ENCODE assay signal across 8 mouse cellular contexts in genomic region chr7:19520032-19520431, GRCm38 (mm10). TPM values are rescaled to one million over a fixed set of nuclear protein-coding genes. Genes with fewer than 3 reads are reported as not detected.
DNase-seq lines count a peak whose midpoint lies in the region; ATAC-seq and TF ChIP-seq lines count a peak whose summit lies in the region.

No protein-coding gene starts in this region.

- H3K4me1 ChIP-seq in heart, embryonic 10.5 days, result peaks cover 43% of the 10 kb centered on the region
- peaks cover 0 to 10% of the 10 kb centered on the region in 2 experiments; a peak in 1 of 4 replicates for H3K4me1 ChIP-seq in ES-E14 (ENCODE audit: control insufficient read depth in 2 of 2, insufficient read depth in 2 of 2, low read length in 2 of 2, poor library complexity in 1 of 2)
- H3K4me1 ChIP-seq in hindbrain, embryonic 15.5 days (replicated peaks), result peaks cover 37% of the 10 kb centered on the region
- H3K4me1 ChIP-seq in midbrain, embryonic 11.5 days (ENCODE audit: control insufficient read depth, insufficient read depth, low read length), result peaks cover 24% of the 10 kb centered on the region

- H3K9ac ChIP-seq in ES-E14 (ENCODE audit: insufficient read depth, low read depth, low read length, poor library complexity, severe bottlenecking), result peak overlapping the region; percentile 18; the same call in 1 of the 2 replicates
- H3K9ac ChIP-seq in hindbrain, embryonic 15.5 days, result 0 out of 2 replicates have a peak overlapping the region, but pooled peaks have one; percentile 23
- H3K9ac ChIP-seq in midbrain, embryonic 11.5 days (ENCODE audit: low read length), result peak overlapping the region; percentile 56

- in situ Hi-C loops in ES-E14 (cut with MboI; ENCODE audit: low sequenced_read_pairs in 2 of 2, unreplicated experiment in 2 of 2), result no loop called here

- under 1% methylated on average over 23 of the region's 23 CpGs for WGBS in heart, embryonic 10.5 days
- WGBS in hindbrain, embryonic 15.5 days, result 7% methylated on average over 22 of the region's 23 CpGs
- 5% methylated on average over 23 of the region's 23 CpGs for WGBS in midbrain, embryonic 11.5 days

- peak overlapping the region; percentile 50 for H3K4me2 ChIP-seq in hindbrain, embryonic 15.5 days
- peak overlapping the region; percentile 57 for H3K4me2 ChIP-seq in midbrain, embryonic 11.5 days

- H3K9me3 ChIP-seq in heart, embryonic 10.5 days, result no peaks in the 10 kb centered on the region; the same call in 1 of the 2 replicates
- H3K9me3 ChIP-seq in ES-E14 (ENCODE audit: control insufficient read depth, insufficient read depth, low read depth, low read length), result no peaks in the 10 kb centered on the region
- no peaks in the 10 kb centered on the region for H3K9me3 ChIP-seq in hindbrain, embryonic 15.5 days
- no peaks in the 10 kb centered on the region for H3K9me3 ChIP-seq in midbrain, embryonic 11.5 days (ENCODE audit: control insufficient read depth, low read length)

- no peaks in the 10 kb centered on the region for H3K36me3 ChIP-seq in heart, embryonic 10.5 days
- no peaks in the 10 kb centered on the region for H3K36me3 ChIP-seq in ES-E14 (ENCODE audit: control insufficient read depth, insufficient read depth, low read length, poor library complexity, severe bottlenecking)
- no peaks in the 10 kb centered on the region for H3K36me3 ChIP-seq in hindbrain, embryonic 15.5 days
- no peaks in the 10 kb centered on the region for H3K36me3 ChIP-seq in midbrain, embryonic 11.5 days (ENCODE audit: control insufficient read depth, insufficient read depth, low read length)

- H3K27ac ChIP-seq in heart, embryonic 10.5 days, result peak overlapping the region; percentile 71; the same call in 1 of the 2 replicates
- no peak overlapping the region for H3K27ac ChIP-seq in ES-E14 (ENCODE audit: insufficient read depth, low read depth, low read length, poor library complexity, severe bottlenecking)
- H3K27ac ChIP-seq in hindbrain, embryonic 15.5 days (replicated peaks), result no peak overlapping the region
- no peak overlapping the region for H3K27ac ChIP-seq in midbrain, embryonic 11.5 days (ENCODE audit: low read depth, low read length)

- DNase-seq in heart, embryonic 10.5 days (ENCODE audit: low spot score), result no peak
- no peak for DNase-seq in heart, postnatal 14 days
- no peak for DNase-seq in ES-E14 (ENCODE audit: low read depth, low spot score)
- DNase-seq in midbrain, embryonic 11.5 days (ENCODE audit: low spot score, missing footprints), result no peak
- no peak for DNase-seq in right cerebral cortex, postnatal 4 days

- ATAC-seq in hindbrain, embryonic 15.5 days (ENCODE audit: low FRiP score, low read depth), result no peak
- no peak for ATAC-seq in midbrain, embryonic 11.5 days (ENCODE audit: low FRiP score)
- ATAC-seq in erythroblast, adult 5-6 weeks (replicated peaks; ENCODE audit: low FRiP score, poor library complexity, severe bottlenecking), result no peak
- ATAC-seq in inflammation-experienced regulatory T-cells, adult 6 months, result no peak

- H3K4me3 ChIP-seq in heart, embryonic 10.5 days, result peak overlapping the region; percentile 58
- H3K4me3 ChIP-seq in ES-E14 (ENCODE audit: insufficient read depth in 1 of 2, low read depth in 1 of 2, low read length in 2 of 2, poor library complexity in 1 of 2, severe bottlenecking in 1 of 2), result peak overlapping the region; percentile 48 to 55; a peak in 3 of 4 replicates
- H3K4me3 ChIP-seq in hindbrain, embryonic 15.5 days, result peak overlapping the region; percentile 25
- H3K4me3 ChIP-seq in midbrain, embryonic 11.5 days (ENCODE audit: low read depth, low read length), result peak overlapping the region; percentile 17; the same call in 1 of the 2 replicates

- intact Hi-C loops in heart, postnatal 14 days (cut with DNase I), result no loop called here

- H3K27me3 ChIP-seq in heart, embryonic 10.5 days (ENCODE audit: insufficient read depth, poor library complexity, severe bottlenecking), result peaks cover 96% of the 10 kb centered on the region
- H3K27me3 ChIP-seq in hindbrain, embryonic 15.5 days, result peaks cover 71% of the 10 kb centered on the region
- H3K27me3 ChIP-seq in midbrain, embryonic 11.5 days (ENCODE audit: control insufficient read depth, insufficient read depth, low read length), result peaks cover 69% of the 10 kb centered on the region

TF ChIP-seq in ES-E14, 5 proteins besides CTCF, POLR2A, EP300 and RAD21:
- TF ChIP-seq MAFK (IDR thresholded peaks at IDR 0.05; ENCODE audit: insufficient read depth, low read depth, low read length), result no peak
- no peak for TF ChIP-seq ZNF384 (IDR thresholded peaks at IDR 0.05; ENCODE audit: low read depth, low read length)
- TF ChIP-seq ZC3H11A (IDR thresholded peaks at IDR 0.05; ENCODE audit: borderline replicate concordance, low read depth, low read length), result no peak
- no peak for TF ChIP-seq CHD2 (IDR thresholded peaks at IDR 0.05; ENCODE audit: low read depth, low read length)
- no peak for TF ChIP-seq HCFC1 (IDR thresholded peaks at IDR 0.05; ENCODE audit: borderline replicate concordance, insufficient read depth, low read length)

RNA-seq across cellular contexts. Expression of gene Nkpd1, which starts 2.4 kb away (rescaled TPM):
- 0.09 and 0.14 TPM in 2 replicates for polyA plus RNA-seq in heart, embryonic 10.5 days (2016; fragmentation: Nextera tagmentation; extraction: Ambion mirVana)
- total RNA-seq in heart, postnatal 14 days (2021), result not detected
- 0.54 and 0.79 TPM in 2 replicates for total RNA-seq in ES-E14 (2012; rRNA removed)
- 1.1 and 1.2 TPM in 2 replicates for polyA plus RNA-seq in hindbrain, embryonic 15.5 days (2015; fragmentation: Nextera tagmentation; extraction: Ambion mirVana)
- polyA plus RNA-seq in midbrain, embryonic 11.5 days (2014; fragmentation: Nextera tagmentation; extraction: Ambion mirVana), result not detected in 2 replicates
- total RNA-seq in erythroblast, adult 5-6 weeks (2015; ENCODE audit: low replicate concordance), result not detected in 2 replicates
- total RNA-seq in erythroblast, adult 5-6 weeks (2017; ENCODE audit: low replicate concordance), result not detected in 2 replicates
- not detected for polyA plus RNA-seq in inflammation-experienced regulatory T-cells, adult 6 months (2017; shearing (Covaris generic))

RNA-seq across cellular contexts. Expression of gene Trappc6a, which starts 11.8 kb away (rescaled TPM):
- 95.3 and 107 TPM in 2 replicates for polyA plus RNA-seq in heart, embryonic 10.5 days (2016; fragmentation: Nextera tagmentation; extraction: Ambion mirVana)
- total RNA-seq in heart, postnatal 14 days (2021), result 10 to 100 TPM; 48.9 to 49.6 TPM
- total RNA-seq in ES-E14 (2012; rRNA removed), result 33.2 and 56.7 TPM in 2 replicates
- 39.4 and 41.4 TPM in 2 replicates for polyA plus RNA-seq in hindbrain, embryonic 15.5 days (2015; fragmentation: Nextera tagmentation; extraction: Ambion mirVana)
- polyA plus RNA-seq in midbrain, embryonic 11.5 days (2014; fragmentation: Nextera tagmentation; extraction: Ambion mirVana), result 41.5 and 51.6 TPM in 2 replicates
- total RNA-seq in erythroblast, adult 5-6 weeks (2015; ENCODE audit: low replicate concordance), result 17.9 and 18.8 TPM in 2 replicates
- 2.7 and 7.8 TPM in 2 replicates for total RNA-seq in erythroblast, adult 5-6 weeks (2017; ENCODE audit: low replicate concordance)
- 10 to 100 TPM; 24.6 to 47.8 (median 43.3) TPM for polyA plus RNA-seq in inflammation-experienced regulatory T-cells, adult 6 months (2017; shearing (Covaris generic))

RNA-seq across cellular contexts. Expression of gene Bloc1s3, which starts 11.9 kb away (rescaled TPM):
- 1.5 and 2.0 TPM in 2 replicates for polyA plus RNA-seq in heart, embryonic 10.5 days (2016; fragmentation: Nextera tagmentation; extraction: Ambion mirVana)
- 1 to 10 TPM; 2.0 to 2.2 TPM for total RNA-seq in heart, postnatal 14 days (2021)
- total RNA-seq in ES-E14 (2012; rRNA removed), result 3.1 and 3.4 TPM in 2 replicates
- 4.5 and 4.8 TPM in 2 replicates for polyA plus RNA-seq in hindbrain, embryonic 15.5 days (2015; fragmentation: Nextera tagmentation; extraction: Ambion mirVana)
- polyA plus RNA-seq in midbrain, embryonic 11.5 days (2014; fragmentation: Nextera tagmentation; extraction: Ambion mirVana), result 2.6 TPM in 2 replicates
- 3.5 and 4.2 TPM in 2 replicates for total RNA-seq in erythroblast, adult 5-6 weeks (2015; ENCODE audit: low replicate concordance)
- 0.84 and 1.5 TPM in 2 replicates for total RNA-seq in erythroblast, adult 5-6 weeks (2017; ENCODE audit: low replicate concordance)
- under 1 TPM; 0.63 to 0.99 (median 0.65) TPM for polyA plus RNA-seq in inflammation-experienced regulatory T-cells, adult 6 months (2017; shearing (Covaris generic))

RNA-seq across cellular contexts. Expression of gene Ppp1r37, which starts 42.8 kb away (rescaled TPM):
- 17.9 and 30.0 TPM in 2 replicates for polyA plus RNA-seq in heart, embryonic 10.5 days (2016; fragmentation: Nextera tagmentation; extraction: Ambion mirVana)
- total RNA-seq in heart, postnatal 14 days (2021), result 10 to 100 TPM; 41.3 to 41.5 TPM
- 25.3 and 37.7 TPM in 2 replicates for total RNA-seq in ES-E14 (2012; rRNA removed)
- 42.5 and 46.6 TPM in 2 replicates for polyA plus RNA-seq in hindbrain, embryonic 15.5 days (2015; fragmentation: Nextera tagmentation; extraction: Ambion mirVana)
- polyA plus RNA-seq in midbrain, embryonic 11.5 days (2014; fragmentation: Nextera tagmentation; extraction: Ambion mirVana), result 2.8 and 3.0 TPM in 2 replicates
- total RNA-seq in erythroblast, adult 5-6 weeks (2015; ENCODE audit: low replicate concordance), result 12.5 and 13.3 TPM in 2 replicates
- total RNA-seq in erythroblast, adult 5-6 weeks (2017; ENCODE audit: low replicate concordance), result 22.9 and 37.9 TPM in 2 replicates
- polyA plus RNA-seq in inflammation-experienced regulatory T-cells, adult 6 months (2017; shearing (Covaris generic)), result 1 to 10 TPM; 2.5 to 5.3 (median 2.8) TPM

RNA-seq across cellular contexts. Expression of gene Exoc3l2, which starts 56.9 kb away (rescaled TPM):
- 1.8 and 2.5 TPM in 2 replicates for polyA plus RNA-seq in heart, embryonic 10.5 days (2016; fragmentation: Nextera tagmentation; extraction: Ambion mirVana)
- total RNA-seq in heart, postnatal 14 days (2021), result 1 to 10 TPM in 1 of 2 experiments, under 1 TPM in 1; 0.79 to 1.1 TPM
- 0.85 and 2.2 TPM in 2 replicates for total RNA-seq in ES-E14 (2012; rRNA removed)
- polyA plus RNA-seq in hindbrain, embryonic 15.5 days (2015; fragmentation: Nextera tagmentation; extraction: Ambion mirVana), result 0.76 and 0.82 TPM in 2 replicates
- polyA plus RNA-seq in midbrain, embryonic 11.5 days (2014; fragmentation: Nextera tagmentation; extraction: Ambion mirVana), result 0.77 and 1.1 TPM in 2 replicates
- not detected in 2 replicates for total RNA-seq in erythroblast, adult 5-6 weeks (2015; ENCODE audit: low replicate concordance)
- total RNA-seq in erythroblast, adult 5-6 weeks (2017; ENCODE audit: low replicate concordance), result not detected in 2 replicates
- polyA plus RNA-seq in inflammation-experienced regulatory T-cells, adult 6 months (2017; shearing (Covaris generic)), result not detected
